15 mouse cellular contexts compared by ENCODE assay signal in the genomic region with DNA sequence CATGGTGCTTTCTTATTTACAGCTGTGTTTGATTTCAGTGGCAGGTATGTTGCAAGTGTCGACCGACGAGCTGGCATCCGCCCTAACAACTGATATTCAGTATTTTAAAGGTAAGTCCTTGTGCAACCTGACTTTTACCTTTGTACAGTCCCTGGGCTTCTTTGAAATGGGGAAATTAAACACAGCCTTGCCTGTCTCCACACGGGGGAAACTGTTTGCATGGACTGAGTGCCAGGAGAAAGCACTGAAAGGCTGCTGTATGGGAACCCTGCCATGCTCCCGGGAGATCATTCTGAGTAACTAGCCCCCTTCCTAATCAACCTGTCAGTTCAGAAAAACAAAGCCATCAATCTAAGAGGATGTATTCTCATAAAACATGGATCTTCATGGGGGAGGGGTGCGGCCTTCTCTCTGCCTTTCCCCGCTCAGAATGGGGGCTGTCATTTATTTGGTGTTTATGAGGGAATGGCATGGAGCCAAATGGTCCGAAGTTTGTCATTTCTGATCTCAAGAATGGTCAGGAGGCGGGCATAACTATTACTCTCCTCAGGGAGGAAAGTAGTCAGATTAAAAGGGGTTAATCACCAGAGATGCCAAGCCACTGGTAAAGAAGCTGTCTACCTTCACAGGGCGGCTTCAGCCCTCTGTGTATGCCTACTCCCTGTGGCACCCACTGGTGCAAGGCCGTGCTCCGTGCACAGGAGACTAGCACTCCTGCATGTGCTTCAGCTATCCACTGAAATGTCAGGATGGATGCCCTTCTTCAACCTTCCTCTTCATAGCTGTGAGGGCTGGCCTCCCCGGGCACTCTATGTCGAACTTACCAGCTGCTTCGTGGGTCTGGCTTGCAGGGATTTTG.
A peak's percentile ranks its signal among the peaks of the same experiment; 100 is the strongest.
DNase-seq lines count a peak whose midpoint lies in the region; ATAC-seq and TF ChIP-seq lines count a peak whose summit lies in the region.
"Had no signal": no experiment of that assay in that cellular context is flagged by ENCODE, and none has a peak within 500 bp of the region (broad histone marks: within the 10 kb centered on the region; RNA-seq: fewer than 3 reads in every experiment).

No protein-coding gene starts in this region.

- H3K36me3 ChIP-seq in forebrain, embryonic 15.5 days = no peaks in the 10 kb centered on the region
- no peaks in the 10 kb centered on the region for H3K36me3 ChIP-seq in forebrain, embryonic 12.5 days (replicated peaks)
- no peaks in the 10 kb centered on the region for H3K36me3 ChIP-seq in lung, postnatal 0 days (ENCODE audit: insufficient read depth, low read length)
- H3K36me3 ChIP-seq: embryonic facial prominence, embryonic 15.5 days; heart, embryonic 13.5 days had no signal

- H3K4me2 ChIP-seq in forebrain, embryonic 15.5 days (replicated peaks) = no peak overlapping the region
- H3K4me2 ChIP-seq in forebrain, embryonic 12.5 days = no peak overlapping the region
- H3K4me2 ChIP-seq in lung, postnatal 0 days (replicated peaks; ENCODE audit: low read depth, low read length) = no peak overlapping the region
- H3K4me2 ChIP-seq: embryonic facial prominence, embryonic 15.5 days; heart, embryonic 13.5 days had no signal

- H3K4me1 ChIP-seq in forebrain, embryonic 15.5 days = peaks cover 17% of the 10 kb centered on the region
- peaks cover 18% of the 10 kb centered on the region for H3K4me1 ChIP-seq in forebrain, embryonic 12.5 days
- H3K4me1 ChIP-seq in lung, postnatal 0 days (ENCODE audit: insufficient read depth, low read depth, low read length) = no peaks in the 10 kb centered on the region
- H3K4me1 ChIP-seq: embryonic facial prominence, embryonic 15.5 days; heart, embryonic 13.5 days had no signal

- no peak overlapping the region for H3K9ac ChIP-seq in forebrain, embryonic 15.5 days (replicated peaks)
- H3K9ac ChIP-seq in forebrain, embryonic 12.5 days = no peak overlapping the region
- H3K9ac ChIP-seq in lung, postnatal 0 days (replicated peaks; ENCODE audit: low read depth) = no peak overlapping the region
- H3K9ac ChIP-seq: embryonic facial prominence, embryonic 15.5 days; heart, embryonic 13.5 days had no signal

- no peaks in the 10 kb centered on the region for H3K27me3 ChIP-seq in forebrain, embryonic 15.5 days
- H3K27me3 ChIP-seq in forebrain, embryonic 12.5 days = no peaks in the 10 kb centered on the region
- H3K27me3 ChIP-seq in lung, postnatal 0 days (replicated peaks; ENCODE audit: insufficient read depth, low read length) = no peaks in the 10 kb centered on the region
- H3K27me3 ChIP-seq: embryonic facial prominence, embryonic 15.5 days had no signal

- H3K4me3 ChIP-seq in forebrain, embryonic 15.5 days = no peak overlapping the region
- H3K4me3 ChIP-seq in forebrain, embryonic 12.5 days (replicated peaks) = no peak overlapping the region
- no peak overlapping the region for H3K4me3 ChIP-seq in lung, postnatal 0 days (ENCODE audit: low read depth, low read length)
- H3K4me3 ChIP-seq: embryonic facial prominence, embryonic 15.5 days; gastrocnemius, adult 2 months; heart, embryonic 13.5 days had no signal

- 52% methylated on average over 16 of the region's 16 CpGs for WGBS in forebrain, embryonic 15.5 days
- 73% methylated on average over 16 of the region's 16 CpGs for WGBS in forebrain, embryonic 12.5 days
- WGBS in lung, postnatal 0 days = 54% methylated on average over 16 of the region's 16 CpGs

- no peaks in the 10 kb centered on the region for H3K9me3 ChIP-seq in forebrain, embryonic 15.5 days
- no peaks in the 10 kb centered on the region for H3K9me3 ChIP-seq in forebrain, embryonic 12.5 days
- H3K9me3 ChIP-seq in lung, postnatal 0 days (ENCODE audit: low read length) = no peaks in the 10 kb centered on the region
- H3K9me3 ChIP-seq: embryonic facial prominence, embryonic 15.5 days; heart, embryonic 13.5 days had no signal

- no peak for TF ChIP-seq CTCF in lung, postnatal 0 days (IDR thresholded peaks at IDR 0.05)

- DNase-seq in lung, adult 18-20 months = peak; percentile 43 to 61
- DNase-seq in lung, postnatal 0 days (ENCODE audit: low spot score) = no peak
- peak; percentile 34 for DNase-seq in forelimb bud, embryonic 11.5 days (ENCODE audit: low read depth, low spot score)
- peak; percentile 8 for DNase-seq in lung, postnatal 10 days
- DNase-seq in right cerebral cortex, postnatal 10 days (ENCODE audit: low spot score in 2 of 2) = no peak
- DNase-seq: cerebellum, postnatal 14 days; gastrocnemius, adult 2 months; left cerebral cortex, postnatal 4 days; right cerebral cortex, postnatal 25 days; thymus, postnatal 4 days had no signal

- 0 out of 2 replicates have a peak overlapping the region, but pooled peaks have one; percentile 12 for H3K27ac ChIP-seq in forebrain, embryonic 15.5 days (replicated peaks)
- no peak overlapping the region for H3K27ac ChIP-seq in forebrain, embryonic 12.5 days
- H3K27ac ChIP-seq in lung, postnatal 0 days (ENCODE audit: low read length) = no peak overlapping the region
- H3K27ac ChIP-seq: embryonic facial prominence, embryonic 15.5 days; gastrocnemius, adult 2 months; heart, embryonic 13.5 days had no signal

- peak; percentile 66 for ATAC-seq in forebrain, embryonic 15.5 days (replicated peaks)
- no peak for ATAC-seq in forebrain, embryonic 12.5 days (ENCODE audit: low FRiP score)
- ATAC-seq in lung, postnatal 0 days = no peak; the same call in 1 of the 2 replicates
- no peak for ATAC-seq in megakaryocyte progenitor cell, adult 5-6 weeks (replicated peaks; ENCODE audit: poor library complexity)

- no peak for TF ChIP-seq EP300 in lung, postnatal 0 days (IDR thresholded peaks at IDR 0.05)

Comparison
In these comparisons a context has a peak if more than half of its experiments do, and no peak if none do; other contexts are left out.
1. DNase-seq: peak in lung, adult 18-20 months (2 of 2), forelimb bud, embryonic 11.5 days (single experiment) and lung, postnatal 10 days (single experiment); none in lung, postnatal 0 days (single experiment) and right cerebral cortex, postnatal 10 days (0 of 2).